Mouse (Mus musculus) heart, postnatal 0 days (tissue): Measurements from ENCODE around the gene Trak2.

Source experiments
- CTCF ChIP-seq: IDR thresholded peaks from 2 replicates; pipeline ENCODE4 v1.5.1; 2016; ENCODE audit warnings: antibody characterized with exemption, control low read depth, low read depth
- EP300 ChIP-seq: IDR thresholded peaks from 2 replicates; pipeline ENCODE4 v1.6.1; 2016; ENCODE audit warnings: antibody characterized with exemption, low read depth

- TF ChIP-seq CTCF: no peak
- TF ChIP-seq EP300: no peak
Measured at GRCm38 (mm10) chr1:58956229-58956628, 17.0 kb downstream of the Trak2 start.
